Mouse (Mus musculus) myocyte (in vitro differentiated cells): ENCODE results near the gene Mgll.

ENCODE experiments used
- MAX ChIP-seq: IDR thresholded peaks from one replicate; pipeline ENCODE4 v1.6.1; 2011; ENCODE audit warnings: low read depth, mild to moderate bottlenecking, control low read depth
- MYOG ChIP-seq, 3 experiments: IDR thresholded peaks; one replicate each; pipeline ENCODE4 v1.6.1; 2011; ENCODE audit warnings: control low read depth in 2 of 3, low read depth in 2 of 3, mild to moderate bottlenecking in 2 of 3; ENCODE audit not compliant: insufficient read length in 2 of 3, control insufficient read depth in 1 of 3, insufficient read depth in 1 of 3

DNA sequence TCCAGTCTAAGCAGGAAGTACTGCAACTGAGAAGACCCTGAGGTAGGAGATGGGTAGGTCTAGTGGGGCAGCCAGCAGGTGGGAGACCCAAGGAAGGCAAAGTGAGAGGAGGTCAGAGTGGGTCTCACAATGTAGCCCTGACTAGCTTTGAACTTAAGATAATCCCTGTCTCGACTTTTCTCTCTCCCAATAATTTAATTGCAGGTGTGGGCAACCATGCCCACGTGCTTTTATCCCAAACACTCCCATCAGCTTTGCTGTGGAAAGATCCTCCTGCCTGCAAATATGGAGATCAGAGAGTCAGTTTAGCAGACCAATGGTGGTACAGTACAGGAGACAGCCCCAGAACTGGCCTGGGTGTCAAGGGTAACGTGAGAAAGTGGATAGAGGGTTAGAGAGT, 116.0 kb downstream of the Mgll start:
- TF ChIP-seq MAX (no peak), MYOG (IDR thresholded peaks at IDR 0.05; ENCODE audit: control insufficient read depth in 1 of 3, insufficient read depth in 1 of 3, insufficient read length in 2 of 3, low read depth in 2 of 3) (no peak)
